Mouse (Mus musculus): ENCODE data around the gene Gorasp2. TPM values are rescaled to one million over a fixed set of nuclear protein-coding genes. Genes with fewer than 3 reads are reported as not detected.

The Gorasp2 gene
- polyA plus RNA-seq, 1 experiment: not detected

DNA sequence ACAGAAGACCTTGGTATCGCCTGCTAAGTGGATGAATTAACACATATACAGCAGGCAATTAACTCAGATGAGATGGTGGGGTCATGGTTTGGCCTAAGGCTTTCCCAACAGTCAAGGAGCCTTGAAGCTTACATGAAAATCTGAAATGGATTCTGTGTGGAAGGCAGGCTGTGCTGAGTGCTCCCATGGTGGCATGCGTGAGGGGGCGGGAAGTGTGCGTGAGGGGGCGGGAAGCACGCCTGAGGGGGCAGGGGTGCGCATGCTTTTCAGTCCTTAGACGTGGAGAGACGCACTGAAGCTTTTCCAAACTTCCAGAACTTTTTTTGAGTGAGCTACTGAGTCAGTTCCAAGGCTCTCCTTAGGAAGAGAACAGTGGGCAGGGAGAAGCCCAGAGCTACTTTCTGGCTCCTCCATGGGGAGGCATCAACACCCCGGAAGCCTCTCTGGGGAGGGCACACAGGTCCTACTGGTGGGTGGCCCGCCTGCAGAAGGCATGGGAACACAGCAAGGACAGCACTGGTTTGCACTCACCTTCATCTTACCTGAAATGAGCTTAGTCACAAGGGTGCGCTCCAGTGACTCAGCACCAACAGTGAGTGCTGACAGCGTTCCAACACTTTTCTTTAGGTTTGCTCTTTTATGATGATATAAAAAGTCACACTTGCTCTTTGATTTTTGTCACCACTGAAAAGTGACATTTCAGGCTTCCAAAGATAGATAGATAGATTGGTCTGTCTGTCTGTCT, 47.8 kb downstream of the Gorasp2 start:
- no peak for TF ChIP-seq POLR2A (IDR thresholded peaks at IDR 0.05; ENCODE audit: insufficient read depth, low read depth, low read length)
- TF ChIP-seq CTCF (IDR thresholded peaks at IDR 0.05; ENCODE audit: insufficient read depth, low read depth, low read length): no peak
- Histone ChIP-seq H3K27ac (ENCODE audit: insufficient read depth, low read depth, low read length) (no peak overlapping the region), H3K4me3 (ENCODE audit: insufficient read depth, low read depth, low read length) (no peak overlapping the region), H3K4me1 (ENCODE audit: control insufficient read depth, insufficient read depth, low read length) (peaks cover 5% of the 10 kb centered on the region)
- 66% methylated on average over 13 of the region's 13 CpGs for WGBS

DNA sequence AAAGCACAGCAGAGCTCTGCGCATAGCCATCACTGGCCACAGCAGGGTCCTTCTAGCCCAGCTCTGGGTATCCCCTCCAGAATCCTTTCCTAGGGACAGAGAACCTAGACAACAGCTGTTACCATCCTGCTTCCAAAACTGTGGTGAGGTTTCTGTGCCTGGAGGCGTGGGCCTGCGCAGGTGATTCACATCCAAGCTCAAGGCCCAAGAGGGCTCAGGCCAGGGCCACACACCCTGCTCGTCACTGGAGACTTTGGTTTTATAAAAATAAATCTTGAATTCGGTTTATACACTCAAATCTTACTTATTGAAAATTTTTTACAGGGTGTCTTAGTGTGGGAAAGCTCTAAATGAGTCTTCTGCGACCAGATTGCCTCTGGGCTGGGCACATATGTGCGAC, 48.9 kb downstream of the Gorasp2 start:
- Histone ChIP-seq H3K27ac (ENCODE audit: insufficient read depth, low read depth, low read length) (no peak overlapping the region), H3K4me3 (ENCODE audit: insufficient read depth, low read depth, low read length) (no peak overlapping the region), H3K4me1 (ENCODE audit: control insufficient read depth, insufficient read depth, low read length) (no peaks in the 10 kb centered on the region)
- TF ChIP-seq CTCF (IDR thresholded peaks at IDR 0.05; ENCODE audit: insufficient read depth, low read depth, low read length) (no peak), POLR2A (IDR thresholded peaks at IDR 0.05; ENCODE audit: insufficient read depth, low read depth, low read length) (no peak)
- 96% methylated on average over 7 of the region's 7 CpGs for WGBS

GRCm38 (mm10) chr2:70710878-70711277, 49.5 kb downstream of the Gorasp2 start:
- no peak overlapping the region for H3K27ac ChIP-seq (ENCODE audit: insufficient read depth, low read depth, low read length)
- TF ChIP-seq POLR2A (IDR thresholded peaks at IDR 0.05; ENCODE audit: insufficient read depth, low read depth, low read length) (no peak), CTCF (IDR thresholded peaks at IDR 0.05; ENCODE audit: insufficient read depth, low read depth, low read length) (no peak)
- H3K4me1 ChIP-seq (ENCODE audit: control insufficient read depth, insufficient read depth, low read length): no peaks in the 10 kb centered on the region
- H3K4me3 ChIP-seq (ENCODE audit: insufficient read depth, low read depth, low read length): no peak overlapping the region
- WGBS: 93% methylated on average over 4 of the region's 4 CpGs

DNA sequence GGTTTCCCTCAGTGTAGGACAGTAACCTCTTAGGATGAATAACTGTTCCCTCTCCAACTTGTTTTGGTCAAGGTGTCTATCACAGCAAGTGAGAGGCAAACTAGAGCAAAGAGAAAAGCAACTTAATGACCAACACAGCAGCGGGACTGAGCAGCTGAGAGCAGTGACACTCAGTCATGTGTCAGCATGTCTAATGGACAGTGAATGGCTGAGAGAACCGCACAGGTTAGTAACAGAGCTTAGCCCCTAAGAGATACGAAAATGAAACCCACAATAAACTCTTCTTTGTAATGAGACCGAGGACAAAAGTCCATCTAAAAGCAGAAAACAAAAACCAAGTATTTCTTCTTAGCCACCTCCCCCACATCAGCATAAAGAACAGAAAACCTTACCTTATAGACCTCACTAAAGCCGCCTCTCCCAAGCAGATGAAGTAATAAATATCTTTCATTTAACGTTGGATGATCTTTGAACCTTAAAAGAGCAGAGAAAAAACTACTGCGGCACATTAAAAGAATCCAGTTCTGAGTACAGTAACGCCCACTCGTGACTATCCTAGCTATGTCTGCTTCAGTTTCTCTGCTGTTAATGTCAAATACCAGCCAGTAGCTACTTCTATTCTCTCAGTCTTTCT, 62.4 kb downstream of the Gorasp2 start:
- Histone ChIP-seq H3K4me3 (ENCODE audit: insufficient read depth, low read depth, low read length) (no peak overlapping the region), H3K4me1 (ENCODE audit: control insufficient read depth, insufficient read depth, low read length) (no peaks in the 10 kb centered on the region; the same call in 1 of the 2 replicates), H3K27ac (ENCODE audit: insufficient read depth, low read depth, low read length) (no peak overlapping the region)
- TF ChIP-seq POLR2A (IDR thresholded peaks at IDR 0.05; ENCODE audit: insufficient read depth, low read depth, low read length): no peak
- 83% methylated on average over 9 of the region's 9 CpGs for WGBS

GRCm38 (mm10) chr2:70727089-70727488, 65.7 kb downstream of the Gorasp2 start:
- WGBS: 89% methylated on average over 2 of the region's 2 CpGs
- Histone ChIP-seq H3K4me1 (ENCODE audit: control insufficient read depth, insufficient read depth, low read length) (no peaks in the 10 kb centered on the region; the same call in 1 of the 2 replicates), H3K27ac (ENCODE audit: insufficient read depth, low read depth, low read length) (no peak overlapping the region), H3K4me3 (ENCODE audit: insufficient read depth, low read depth, low read length) (no peak overlapping the region)
- TF ChIP-seq CTCF (IDR thresholded peaks at IDR 0.05; ENCODE audit: insufficient read depth, low read depth, low read length): no peak
- TF ChIP-seq POLR2A (IDR thresholded peaks at IDR 0.05; ENCODE audit: insufficient read depth, low read depth, low read length): no peak

- TF ChIP-seq POLR2A (IDR thresholded peaks at IDR 0.05; ENCODE audit: insufficient read depth, low read depth, low read length) (no peak), CTCF (IDR thresholded peaks at IDR 0.05; ENCODE audit: insufficient read depth, low read depth, low read length) (no peak)
- H3K4me3 ChIP-seq (ENCODE audit: insufficient read depth, low read depth, low read length): no peak overlapping the region
- no peaks in the 10 kb centered on the region for H3K4me1 ChIP-seq (ENCODE audit: control insufficient read depth, insufficient read depth, low read length)
- WGBS: 68% methylated on average over 4 of the region's 4 CpGs
- no peak overlapping the region for H3K27ac ChIP-seq (ENCODE audit: insufficient read depth, low read depth, low read length)
Observed at GRCm38 (mm10) chr2:70735534-70735933, 74.2 kb downstream of the Gorasp2 start.

DNA sequence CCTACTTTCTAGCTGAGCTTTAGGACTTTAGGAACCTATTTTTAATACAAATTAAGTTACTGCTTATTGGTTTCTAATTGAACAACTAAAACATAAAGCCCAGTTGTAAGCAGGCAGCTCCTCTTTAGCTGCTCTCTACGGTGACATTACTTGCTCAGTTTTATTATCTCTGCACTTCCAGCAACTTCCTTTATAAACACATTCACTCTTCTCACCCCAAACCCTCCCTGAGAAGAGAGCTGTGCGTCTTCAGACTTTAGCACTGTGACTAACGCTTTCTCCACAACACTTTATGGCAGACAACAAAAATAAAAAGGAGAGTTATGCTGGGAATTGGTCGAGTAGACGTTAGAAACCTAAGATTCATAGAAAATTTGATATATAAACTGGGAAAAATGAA, 74.6 kb downstream of the Gorasp2 start:
- Histone ChIP-seq H3K4me1 (ENCODE audit: control insufficient read depth, insufficient read depth, low read length) (no peaks in the 10 kb centered on the region), H3K27ac (ENCODE audit: insufficient read depth, low read depth, low read length) (no peak overlapping the region), H3K4me3 (ENCODE audit: insufficient read depth, low read depth, low read length) (no peak overlapping the region)
- WGBS: 42% methylated on average over 5 of the region's 5 CpGs
- TF ChIP-seq CTCF (IDR thresholded peaks at IDR 0.05; ENCODE audit: insufficient read depth, low read depth, low read length) (no peak), POLR2A (IDR thresholded peaks at IDR 0.05; ENCODE audit: insufficient read depth, low read depth, low read length) (no peak)

DNA sequence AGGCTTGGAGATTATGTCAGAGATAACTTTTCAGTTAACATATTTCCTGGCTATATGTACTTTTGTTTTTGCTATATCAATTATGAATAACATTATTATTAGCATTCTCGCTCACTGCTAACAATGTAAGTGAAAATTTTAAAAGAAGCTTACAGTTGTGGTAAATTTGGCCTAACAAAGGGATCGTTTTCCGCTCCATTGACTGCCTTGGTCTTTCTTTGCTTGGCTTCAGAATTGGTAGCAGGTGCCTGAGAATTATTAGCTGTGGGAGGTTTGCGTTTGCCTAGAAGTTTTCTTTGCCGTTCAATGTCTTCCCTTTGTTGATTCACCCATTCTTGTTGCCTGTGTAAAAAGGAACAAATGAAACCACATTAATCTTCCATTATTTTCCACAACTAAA, 80.5 kb downstream of the Gorasp2 start:
- Histone ChIP-seq H3K4me1 (ENCODE audit: control insufficient read depth, insufficient read depth, low read length) (no peaks in the 10 kb centered on the region), H3K27ac (ENCODE audit: insufficient read depth, low read depth, low read length) (no peak overlapping the region), H3K4me3 (ENCODE audit: insufficient read depth, low read depth, low read length) (no peak overlapping the region)
- TF ChIP-seq POLR2A (IDR thresholded peaks at IDR 0.05; ENCODE audit: insufficient read depth, low read depth, low read length) (no peak), CTCF (IDR thresholded peaks at IDR 0.05; ENCODE audit: insufficient read depth, low read depth, low read length) (no peak)
- WGBS: 39% methylated on average over 5 of the region's 5 CpGs

DNA sequence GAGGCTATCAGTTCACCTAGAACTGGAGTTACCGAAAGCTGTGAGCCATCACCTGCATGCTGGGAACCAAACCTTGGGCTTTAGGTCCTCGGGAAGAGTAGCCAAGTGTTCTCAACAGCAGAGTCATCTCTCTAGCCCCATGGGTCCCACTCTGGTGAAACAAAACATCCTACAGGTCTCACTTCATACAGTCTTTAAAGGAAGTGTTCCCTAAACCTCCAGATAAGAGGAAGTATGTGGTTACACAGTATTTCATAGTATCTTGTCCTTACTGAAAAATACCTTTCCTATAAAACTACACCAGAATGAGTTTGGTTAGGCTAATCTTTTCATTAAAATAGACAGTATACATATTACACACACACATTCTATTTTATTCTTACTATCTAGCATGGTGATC, 81.2 kb downstream of the Gorasp2 start:
- Histone ChIP-seq H3K4me1 (ENCODE audit: control insufficient read depth, insufficient read depth, low read length) (no peaks in the 10 kb centered on the region), H3K27ac (ENCODE audit: insufficient read depth, low read depth, low read length) (no peak overlapping the region), H3K4me3 (ENCODE audit: insufficient read depth, low read depth, low read length) (no peak overlapping the region)
- 64% methylated on average over 2 of the region's 2 CpGs for WGBS
- TF ChIP-seq POLR2A (IDR thresholded peaks at IDR 0.05; ENCODE audit: insufficient read depth, low read depth, low read length): no peak
- no peak for TF ChIP-seq CTCF (IDR thresholded peaks at IDR 0.05; ENCODE audit: insufficient read depth, low read depth, low read length)

All from olfactory bulb, adult 2 months (tissue).